Mouse (Mus musculus): Measurements from ENCODE around the gene Zfhx3. TPM values are rescaled to one million over a fixed set of nuclear protein-coding genes. Genes with fewer than 3 reads are reported as not detected.

The Zfhx3 gene
- polyA plus RNA-seq, 2 experiments: 0.25 to 0.65 TPM

GRCm38 (mm10) chr8:109001923-109002322 lies 1059.5 kb downstream of the Zfhx3 start:
- no peaks in the 10 kb centered on the region for H3K36me3 ChIP-seq (replicated peaks; ENCODE audit: control insufficient read depth, insufficient read depth, low read depth)
- no peak overlapping the region for H3K27ac ChIP-seq
- no peaks in the 10 kb centered on the region for H3K27me3 ChIP-seq (ENCODE audit: control insufficient read depth, insufficient read depth, low read length)
- H3K9ac ChIP-seq (replicated peaks): no peak overlapping the region
- H3K4me2 ChIP-seq (ENCODE audit: low read depth): no peak overlapping the region
- DNase-seq (ENCODE audit: low read depth in 3 of 3, low spot score in 3 of 3) (no peak), ATAC-seq (ENCODE audit: insufficient read depth) (no peak)
- H3K4me1 ChIP-seq (replicated peaks; ENCODE audit: control insufficient read depth in 2 of 2, insufficient read depth in 2 of 2, low read length in 1 of 2): no peaks in the 10 kb centered on the region
- TF ChIP-seq EP300 (IDR thresholded peaks at IDR 0.05; ENCODE audit: low read depth): no peak
- no peak for TF ChIP-seq CTCF (IDR thresholded peaks at IDR 0.05; ENCODE audit: low read depth)
- H3K4me3 ChIP-seq (ENCODE audit: insufficient read depth in 1 of 2, low read depth in 2 of 2, low read length in 2 of 2): no peak overlapping the region
- WGBS (ENCODE audit: insufficient replicate concordance): 51% methylated on average over 5 of the region's 5 CpGs
- no peaks in the 10 kb centered on the region for H3K9me3 ChIP-seq (ENCODE audit: control insufficient read depth, low read length)

GRCm38 (mm10) chr8:109006986-109007385 lies 1064.5 kb downstream of the Zfhx3 start:
- no peak for ATAC-seq (ENCODE audit: insufficient read depth)
- no peaks in the 10 kb centered on the region for H3K9me3 ChIP-seq (ENCODE audit: control insufficient read depth, low read length)
- TF ChIP-seq EP300 (IDR thresholded peaks at IDR 0.05; ENCODE audit: low read depth): no peak
- TF ChIP-seq CTCF (IDR thresholded peaks at IDR 0.05; ENCODE audit: low read depth): no peak
- no peaks in the 10 kb centered on the region for H3K4me1 ChIP-seq (replicated peaks; ENCODE audit: control insufficient read depth in 2 of 2, insufficient read depth in 2 of 2, low read length in 1 of 2)
- H3K4me2 ChIP-seq (ENCODE audit: low read depth): no peak overlapping the region
- DNase-seq (ENCODE audit: low read depth in 3 of 3, low spot score in 3 of 3): no peak
- H3K4me3 ChIP-seq (ENCODE audit: insufficient read depth in 1 of 2, low read depth in 2 of 2, low read length in 2 of 2): no peak overlapping the region
- no peak overlapping the region for H3K9ac ChIP-seq (replicated peaks)
- H3K27me3 ChIP-seq (ENCODE audit: control insufficient read depth, insufficient read depth, low read length): no peaks in the 10 kb centered on the region
- WGBS (ENCODE audit: insufficient replicate concordance): 66% methylated on average over 9 of the region's 9 CpGs
- H3K27ac ChIP-seq: no peak overlapping the region
- H3K36me3 ChIP-seq (replicated peaks; ENCODE audit: control insufficient read depth, insufficient read depth, low read depth): no peaks in the 10 kb centered on the region

Small RNA genes within 50 kb of the gene (microRNA-seq; reads per million reads assigned to microRNA genes)
- gene Mir3108: not detected

All from liver, embryonic 14.5 days (tissue).